Mouse (Mus musculus) neutrophil, adult 5-6 weeks (primary cell): ENCODE measurements around the gene Slc9a9. TPM values are rescaled to one million over a fixed set of nuclear protein-coding genes. Genes with fewer than 3 reads are reported as not detected.

Experiments used
- ATAC-seq: fragments of 151-379, 151-347 bp; 2 replicates; pipeline ENCODE4 v1.8.0; 2017; ENCODE audit warnings: mild to moderate bottlenecking, moderate TSS enrichment; ENCODE audit not compliant: insufficient number of reproducible peaks, poor library complexity, low FRiP score, severe bottlenecking; ENCODE audit errors: extremely low read depth
- total RNA-seq: library from RNA; stranded (forward); fragments of 200-1000 nt; gene quantifications from 2 replicates; pipeline ENCODE4 v1.2.3, GENCODE M21; 2017

Gene Slc9a9
- total RNA-seq, 1 experiment from 2014 or later = 31.4 TPM

DNA sequence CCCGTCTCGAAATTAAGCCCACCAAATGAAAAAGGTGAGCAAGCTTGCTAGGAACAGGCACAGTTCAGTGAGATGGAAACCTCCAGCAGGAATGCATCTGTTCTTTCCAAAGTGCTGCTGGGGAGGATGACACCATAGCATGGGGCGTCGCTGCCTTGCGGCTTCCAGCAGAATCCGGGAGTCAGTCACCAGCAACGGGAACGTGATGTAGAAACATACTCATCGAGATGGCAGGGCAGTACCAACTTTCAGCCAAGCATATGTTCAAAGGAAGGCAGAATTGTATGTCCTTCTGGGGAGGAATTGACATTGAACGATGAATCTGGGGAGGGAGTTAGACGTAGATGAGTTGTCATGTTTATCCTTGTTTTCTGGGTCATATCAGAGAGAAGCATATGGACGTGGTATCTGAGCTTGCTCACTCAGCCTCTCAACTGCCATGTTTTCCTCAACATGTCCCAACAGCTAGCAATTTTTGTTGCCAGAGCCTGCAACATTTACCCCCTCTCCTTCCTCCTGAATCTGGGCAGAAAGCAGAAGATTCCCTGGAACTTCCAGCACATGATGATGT lies 350.5 kb downstream of the Slc9a9 start:
- no peak for ATAC-seq

GRCm38 (mm10) chr9:95034140-95034970 lies 364.6 kb downstream of the Slc9a9 start:
- ATAC-seq = no peak

DNA sequence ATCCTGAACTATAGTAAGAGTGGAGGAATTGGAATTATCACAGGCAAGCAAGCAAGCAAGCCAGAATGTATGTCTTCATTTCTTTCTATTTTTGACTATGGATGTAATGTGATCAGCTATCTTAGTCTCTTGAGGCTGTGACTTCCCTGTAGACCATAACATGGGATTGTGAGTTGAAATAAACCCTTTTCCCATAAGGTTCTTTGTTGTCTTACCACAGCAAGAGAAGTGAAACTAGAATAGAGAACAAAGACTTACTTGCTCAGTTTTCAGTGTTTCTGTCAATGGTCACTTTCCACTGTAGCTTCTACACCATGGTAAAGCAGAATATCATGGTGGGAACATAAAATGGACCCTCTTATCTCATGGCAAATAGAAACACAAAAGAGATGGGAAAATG lies 366.5 kb downstream of the Slc9a9 start:
- no peak for ATAC-seq

DNA sequence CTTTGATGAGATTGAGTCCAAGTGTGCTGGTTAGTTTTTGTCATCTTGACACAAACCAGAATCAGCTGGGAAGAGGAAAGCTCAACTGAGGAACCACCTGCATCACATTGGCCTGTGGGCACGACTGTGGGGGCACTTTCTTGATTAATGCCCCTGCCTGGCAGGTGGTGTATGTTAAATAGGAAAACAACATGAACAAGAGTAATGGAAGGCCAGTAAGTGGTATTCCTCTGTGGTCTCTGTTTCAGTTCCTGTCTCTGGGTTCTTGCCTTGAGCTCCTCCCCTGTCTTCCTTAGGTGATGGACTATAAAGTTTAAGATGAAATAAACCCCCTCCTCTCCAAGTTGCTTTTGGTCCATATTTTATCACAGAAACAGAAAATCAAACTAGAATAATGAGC lies 372.7 kb downstream of the Slc9a9 start:
- no peak for ATAC-seq

GRCm38 (mm10) chr9:95052160-95052559 lies 382.5 kb downstream of the Slc9a9 start:
- no peak for ATAC-seq

- no peak for ATAC-seq
Measured at GRCm38 (mm10) chr9:95053183-95053582, 383.5 kb downstream of the Slc9a9 start.

GRCm38 (mm10) chr9:95055843-95056242 lies 386.1 kb downstream of the Slc9a9 start:
- ATAC-seq = no peak

DNA sequence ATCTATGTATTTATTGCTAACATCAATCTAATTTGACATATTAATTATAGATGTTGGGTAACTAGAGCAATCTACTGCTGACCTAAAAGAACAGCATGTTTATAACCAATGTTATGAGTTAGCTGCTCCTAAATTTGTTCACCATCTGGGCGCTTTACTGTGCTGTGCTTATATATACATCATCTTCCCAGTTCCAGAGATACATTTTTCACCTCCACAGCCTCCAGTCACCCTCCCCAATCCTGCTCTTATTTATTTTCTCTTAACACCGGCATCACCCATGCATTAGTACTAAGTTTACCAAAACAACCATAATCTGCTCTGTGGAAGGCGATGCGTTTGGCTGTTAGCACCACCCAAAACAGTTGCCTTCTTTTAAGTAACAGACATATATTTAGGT lies 391.0 kb downstream of the Slc9a9 start:
- ATAC-seq = no peak

DNA sequence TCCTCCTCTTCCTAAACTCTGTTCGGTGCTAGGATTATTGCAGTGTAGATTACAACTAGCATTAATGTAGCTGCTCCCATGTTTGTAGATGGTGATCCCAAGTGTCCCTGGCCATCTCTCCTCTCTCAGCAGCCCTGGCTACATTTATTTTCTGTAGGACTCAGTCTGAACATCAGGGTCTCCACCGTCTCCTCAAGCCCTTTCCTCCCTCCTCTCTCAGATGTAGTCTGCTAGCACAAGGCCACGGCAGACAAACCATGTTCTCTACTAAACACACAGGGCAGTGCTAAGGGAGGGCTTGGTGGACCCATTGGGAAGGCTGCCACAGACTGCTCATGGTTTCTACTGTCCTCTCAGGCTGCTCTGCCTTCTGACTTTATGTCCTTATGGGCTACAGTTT lies 397.3 kb downstream of the Slc9a9 start:
- no peak for ATAC-seq

DNA sequence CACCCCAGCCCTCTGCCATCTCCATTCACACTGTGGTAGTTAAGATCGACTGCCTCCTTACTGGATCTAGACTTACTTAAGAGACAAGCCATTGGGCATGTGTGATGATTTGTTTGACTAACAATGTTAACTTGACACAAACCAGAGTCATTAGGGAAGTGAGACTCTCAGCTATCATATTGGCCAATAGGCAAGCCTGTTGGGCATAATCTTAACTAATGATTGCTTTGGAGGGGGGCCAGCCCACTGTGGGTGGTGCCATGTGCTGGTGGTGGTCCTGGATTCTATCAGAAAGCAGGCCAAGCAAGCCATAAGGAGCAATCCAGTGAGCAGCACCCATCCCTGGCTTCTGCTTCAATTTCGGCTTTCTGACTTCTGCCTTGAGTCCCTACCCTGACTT lies 398.8 kb downstream of the Slc9a9 start:
- no peak for ATAC-seq

- no peak for ATAC-seq
Measured at GRCm38 (mm10) chr9:95070832-95071519, 401.3 kb downstream of the Slc9a9 start.

- 0 out of 2 replicates have a peak, but pooled peaks have one; percentile 39 for ATAC-seq
Measured at GRCm38 (mm10) chr9:95072450-95072955, 402.8 kb downstream of the Slc9a9 start.

GRCm38 (mm10) chr9:95073691-95074090 lies 404.0 kb downstream of the Slc9a9 start:
- no peak for ATAC-seq

- no peak for ATAC-seq
Measured at GRCm38 (mm10) chr9:95075856-95076255, 406.1 kb downstream of the Slc9a9 start.

- no peak for ATAC-seq
Measured at GRCm38 (mm10) chr9:95077938-95078337, 408.2 kb downstream of the Slc9a9 start.

DNA sequence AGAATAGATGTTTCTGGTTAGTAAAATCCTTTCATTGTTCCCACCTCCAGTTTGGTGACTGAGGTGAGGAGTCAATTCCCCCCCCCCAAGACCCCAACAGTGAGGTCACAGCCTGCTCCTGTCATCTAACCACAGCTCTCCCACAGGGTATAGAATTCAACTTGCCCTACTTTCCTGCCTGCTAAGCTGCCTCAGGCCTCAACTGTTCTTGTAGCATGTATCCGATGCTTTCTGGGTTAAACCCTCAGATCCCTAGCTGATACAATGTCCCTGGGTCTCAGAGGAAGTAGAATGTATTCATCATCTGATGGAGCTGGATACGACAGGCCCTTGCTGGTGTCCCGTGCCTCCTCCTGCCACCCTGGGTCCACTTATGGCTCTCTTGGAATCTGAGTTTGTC lies 408.9 kb downstream of the Slc9a9 start:
- ATAC-seq = no peak

GRCm38 (mm10) chr9:95079951-95080350 lies 410.2 kb downstream of the Slc9a9 start:
- ATAC-seq = no peak

DNA sequence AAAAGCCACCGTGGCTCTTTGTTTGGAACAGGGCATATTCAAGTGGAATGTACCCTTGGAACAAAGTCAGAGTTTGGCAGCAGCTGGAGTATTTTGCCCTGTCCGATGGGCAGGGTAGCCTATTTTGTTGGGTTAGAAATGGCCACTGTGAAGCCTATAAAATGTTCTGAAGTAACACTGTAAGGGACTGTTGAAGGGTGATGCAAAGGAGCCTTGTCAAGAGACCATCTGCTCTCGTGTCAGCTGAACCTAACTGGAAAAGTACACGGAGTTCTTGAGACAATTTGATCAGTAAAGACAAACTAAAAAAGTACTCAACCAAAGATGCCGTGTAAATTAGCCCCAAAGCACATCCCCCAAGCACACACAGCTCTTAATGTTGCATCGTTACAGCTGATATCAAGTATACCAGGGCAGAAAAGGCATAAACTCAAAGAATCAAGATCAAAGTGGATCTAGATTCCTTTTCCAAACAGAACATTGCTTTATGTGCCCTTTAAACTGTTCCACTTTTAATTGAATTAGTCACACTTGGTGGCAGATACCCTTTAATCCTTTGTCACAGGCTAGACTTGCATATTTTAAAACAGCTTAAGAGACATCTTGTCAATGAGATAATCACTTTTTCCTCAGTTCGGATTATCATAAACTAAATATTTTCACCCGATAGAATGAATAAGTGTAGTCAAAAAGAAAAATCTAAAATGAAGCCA lies 416.6 kb downstream of the Slc9a9 start:
- ATAC-seq = no peak

GRCm38 (mm10) chr9:95088221-95088620 lies 418.5 kb downstream of the Slc9a9 start:
- ATAC-seq = no peak
